Mouse (Mus musculus): ENCODE measurements around the gene Prss36. TPM values are rescaled to one million over a fixed set of nuclear protein-coding genes. Genes with fewer than 3 reads are reported as not detected.

The Prss36 gene
- polyA plus RNA-seq, 1 experiment from 2014 or later = 9.6 TPM

- H3K36me3 ChIP-seq = peaks cover 28% of the 10 kb centered on the region
- H3K9me3 ChIP-seq = no peaks in the 10 kb centered on the region
- H3K27ac ChIP-seq = peak within 1 kb of the TSS; percentile 69
- H3K27me3 ChIP-seq = peaks cover 6% of the 10 kb centered on the region; the same call in 1 of the 2 replicates
- peak within 1 kb of the TSS; percentile 81 for H3K9ac ChIP-seq
- peaks cover 15% of the 10 kb centered on the region for H3K4me1 ChIP-seq
- peak; percentile 96 for ATAC-seq (ENCODE audit: low FRiP score, low read depth)
- peak within 1 kb of the TSS; percentile 64 for H3K4me3 ChIP-seq
- H3K4me2 ChIP-seq (replicated peaks) = peak within 1 kb of the TSS; percentile 83
- 0% methylated on average over 26 of the region's 26 CpGs for WGBS
Observed at GRCm38 (mm10) chr7:127895442-127895841, 51.1 kb downstream of the Prss36 start, which contains the start of the genes Gm21974 and Vkorc1. Gene Gm21974, minus strand, starts transcription at chr7:127895454. Gene Vkorc1, minus strand, starts transcription at chr7:127895617.

- Histone ChIP-seq H3K27ac (no peak overlapping the region), H3K36me3 (peaks cover 35% of the 10 kb centered on the region)
- WGBS = 79% methylated on average over 5 of the region's 5 CpGs
Observed at GRCm38 (mm10) chr7:127894480-127894879, 52.0 kb downstream of the Prss36 start.

DNA sequence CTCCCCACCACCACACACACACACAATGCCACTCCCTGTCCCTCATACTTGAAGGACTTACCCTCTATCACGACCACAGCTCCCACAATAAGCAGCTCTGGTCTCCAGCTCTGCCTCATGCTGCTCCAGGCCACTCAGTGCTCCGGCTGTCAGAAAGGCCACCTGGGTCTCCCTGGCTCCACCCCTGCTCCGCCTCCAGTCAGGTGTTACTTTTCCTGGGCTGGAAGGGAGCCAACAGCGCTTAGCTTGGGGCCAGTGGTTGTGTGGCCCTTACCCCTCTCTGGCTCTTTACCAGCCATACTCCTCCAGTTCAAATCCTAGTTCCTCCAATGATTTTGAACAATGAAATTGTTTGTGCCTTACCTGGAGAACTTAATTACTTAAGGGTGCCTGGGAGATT lies 55.7 kb downstream of the Prss36 start, which contains the start of gene Prss53:
TSS of gene Prss53 (minus strand) at position 173 of the 400 bp plus-strand sequence.
- H3K27me3 ChIP-seq = no peaks in the 10 kb centered on the region
- no peak within 1 kb of the TSS for H3K4me3 ChIP-seq
- no peak for ATAC-seq (ENCODE audit: low FRiP score, low read depth)
- peaks cover 15% of the 10 kb centered on the region for H3K4me1 ChIP-seq
- H3K9ac ChIP-seq = no peak within 1 kb of the TSS
- H3K9me3 ChIP-seq = no peaks in the 10 kb centered on the region
- H3K36me3 ChIP-seq = peaks cover 71% of the 10 kb centered on the region
- H3K4me2 ChIP-seq (replicated peaks) = no peak within 1 kb of the TSS
- 19% methylated on average over 4 of the region's 4 CpGs for WGBS
- no peak within 1 kb of the TSS for H3K27ac ChIP-seq

More at GRCm38 (mm10) chr7:127894480-127894879, 52.0 kb downstream of the Prss36 start:
- ATAC-seq (ENCODE audit: low FRiP score, low read depth) = no peak
- H3K27me3 ChIP-seq = peaks cover 4% of the 10 kb centered on the region; the same call in 1 of the 2 replicates
- peak overlapping the region; percentile 83 for H3K4me2 ChIP-seq (replicated peaks)
- H3K4me3 ChIP-seq = peak overlapping the region; percentile 64
- no peaks in the 10 kb centered on the region for H3K9me3 ChIP-seq
- peak overlapping the region; percentile 81 for H3K9ac ChIP-seq
- H3K4me1 ChIP-seq = peaks cover 15% of the 10 kb centered on the region

DNA sequence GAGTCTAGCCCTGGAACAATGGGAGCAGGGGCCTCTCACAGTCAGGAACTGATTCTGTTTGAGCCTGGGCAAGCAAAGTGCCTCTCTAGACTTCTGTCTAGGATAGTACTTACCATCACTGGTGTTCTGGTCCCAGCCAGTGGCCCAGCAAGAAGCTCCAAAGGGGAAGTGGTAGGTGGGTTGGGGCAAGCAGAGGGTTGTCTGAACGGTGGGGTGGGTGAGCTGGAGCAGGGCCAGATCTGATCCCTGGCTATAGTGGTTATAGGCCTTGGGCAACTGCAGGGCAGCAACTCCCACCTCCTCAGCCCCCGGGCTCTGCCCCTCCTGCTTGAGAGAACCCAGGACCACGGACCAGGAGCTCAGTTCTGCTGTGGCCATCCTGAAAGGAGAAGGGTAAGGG lies 57.7 kb downstream of the Prss36 start:
- WGBS = 73% methylated on average over 3 of the region's 3 CpGs
- Histone ChIP-seq H3K4me1 (peaks cover 17% of the 10 kb centered on the region), H3K4me2 (replicated peaks) (no peak overlapping the region), H3K27me3 (no peaks in the 10 kb centered on the region), H3K4me3 (no peak overlapping the region), H3K9ac (no peak overlapping the region), H3K9me3 (no peaks in the 10 kb centered on the region), H3K36me3 (peaks cover 88% of the 10 kb centered on the region), H3K27ac (no peak overlapping the region)
- no peak for ATAC-seq (ENCODE audit: low FRiP score, low read depth)

DNA sequence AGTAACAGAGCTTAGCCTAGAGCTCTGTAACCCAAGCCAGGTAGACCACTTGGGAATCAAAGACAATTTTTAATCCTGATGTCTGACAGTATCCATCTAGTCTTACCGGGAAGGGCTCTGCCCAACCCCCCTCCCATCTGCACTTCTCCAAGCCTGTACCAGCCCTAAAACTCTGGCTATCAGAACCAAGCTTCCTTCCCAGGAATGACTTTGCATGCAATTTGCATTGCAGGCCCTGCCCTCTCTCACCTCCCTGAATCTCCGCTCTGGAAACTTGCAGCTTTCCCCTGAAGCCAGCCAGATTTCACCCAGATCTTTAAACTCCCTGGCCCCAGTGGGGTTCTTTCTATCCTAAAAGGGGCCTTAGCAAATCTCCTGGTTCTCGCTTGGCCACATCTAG lies 58.7 kb downstream of the Prss36 start:
- 78% methylated on average over 3 of the region's 3 CpGs for WGBS
- peaks cover 88% of the 10 kb centered on the region for H3K36me3 ChIP-seq
- H3K9me3 ChIP-seq = no peaks in the 10 kb centered on the region
- peaks cover 27% of the 10 kb centered on the region for H3K4me1 ChIP-seq
- ATAC-seq (ENCODE audit: low FRiP score, low read depth) = no peak
- no peak overlapping the region for H3K4me2 ChIP-seq (replicated peaks)
- H3K9ac ChIP-seq = no peak overlapping the region
- H3K4me3 ChIP-seq = no peak overlapping the region
- no peak overlapping the region for H3K27ac ChIP-seq
- no peaks in the 10 kb centered on the region for H3K27me3 ChIP-seq

GRCm38 (mm10) chr7:127887191-127887590 lies 59.3 kb downstream of the Prss36 start:
- 88% methylated on average over 8 of the region's 8 CpGs for WGBS
- no peaks in the 10 kb centered on the region for H3K9me3 ChIP-seq
- no peak overlapping the region for H3K4me2 ChIP-seq (replicated peaks)
- no peaks in the 10 kb centered on the region for H3K27me3 ChIP-seq
- H3K36me3 ChIP-seq = peaks cover 88% of the 10 kb centered on the region
- ATAC-seq (ENCODE audit: low FRiP score, low read depth) = no peak
- H3K9ac ChIP-seq = no peak overlapping the region
- no peak overlapping the region for H3K27ac ChIP-seq
- H3K4me1 ChIP-seq = peaks cover 30% of the 10 kb centered on the region
- H3K4me3 ChIP-seq = no peak overlapping the region

DNA sequence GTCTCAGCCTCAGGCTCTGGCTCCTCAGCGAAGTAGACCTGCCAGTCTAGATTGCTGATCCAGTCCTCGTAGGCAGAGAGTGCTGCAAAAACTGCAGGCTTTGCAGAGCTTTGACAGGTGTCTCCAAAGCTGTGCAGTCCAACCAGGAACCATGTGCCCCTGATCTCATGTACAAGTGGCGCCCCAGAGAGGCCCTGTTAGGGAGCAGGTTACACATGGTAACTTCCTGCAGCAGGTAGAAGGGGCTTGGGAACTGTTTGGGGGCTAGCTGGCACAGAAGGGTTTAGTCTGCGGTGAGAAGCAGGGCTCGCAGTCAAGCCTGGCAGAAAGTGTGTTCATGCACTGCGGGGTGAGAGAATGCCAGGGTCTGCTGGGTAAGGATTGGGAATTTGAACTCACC lies 60.0 kb downstream of the Prss36 start:
- 88% methylated on average over 6 of the region's 6 CpGs for WGBS
- H3K9ac ChIP-seq = no peak overlapping the region
- no peak for ATAC-seq (ENCODE audit: low FRiP score, low read depth)
- H3K4me3 ChIP-seq = no peak overlapping the region
- no peak overlapping the region for H3K27ac ChIP-seq
- H3K4me2 ChIP-seq (replicated peaks) = no peak overlapping the region
- H3K27me3 ChIP-seq = no peaks in the 10 kb centered on the region
- no peaks in the 10 kb centered on the region for H3K9me3 ChIP-seq
- peaks cover 90% of the 10 kb centered on the region for H3K36me3 ChIP-seq
- peaks cover 30% of the 10 kb centered on the region for H3K4me1 ChIP-seq

- Histone ChIP-seq H3K9ac (no peak overlapping the region), H3K27ac (no peak overlapping the region), H3K36me3 (peaks cover 90% of the 10 kb centered on the region), H3K27me3 (no peaks in the 10 kb centered on the region), H3K4me2 (replicated peaks) (no peak overlapping the region), H3K4me3 (no peak overlapping the region), H3K9me3 (no peaks in the 10 kb centered on the region), H3K4me1 (peaks cover 30% of the 10 kb centered on the region)
- 62% methylated on average over 6 of the region's 6 CpGs for WGBS
- ATAC-seq (ENCODE audit: low FRiP score, low read depth) = no peak
Observed at GRCm38 (mm10) chr7:127885951-127886350, 60.6 kb downstream of the Prss36 start.

Other genes with a start within 250 kb of the Prss36 start
- gene Bcl7c, start 237.8 kb downstream of the Prss36 start, polyA plus RNA-seq (2015; fragmentation: Nextera tagmentation; extraction: Ambion mirVana) = 82.3 and 85.8 TPM in 2 replicates
- gene Ctf1, start 234.0 kb downstream of the Prss36 start, polyA plus RNA-seq (2015; fragmentation: Nextera tagmentation; extraction: Ambion mirVana) = 28.3 and 31.6 TPM in 2 replicates
- gene Ctf2, start 214.6 kb downstream of the Prss36 start, polyA plus RNA-seq (2015; fragmentation: Nextera tagmentation; extraction: Ambion mirVana) = 0.46 and 0.50 TPM in 2 replicates
- 6.7 TPM in 2 replicates for gene Fbxl19, start 202.2 kb downstream of the Prss36 start, polyA plus RNA-seq (2015; fragmentation: Nextera tagmentation; extraction: Ambion mirVana)
- 20.1 and 20.8 TPM in 2 replicates for gene Orai3, start 176.9 kb downstream of the Prss36 start, polyA plus RNA-seq (2015; fragmentation: Nextera tagmentation; extraction: Ambion mirVana)
- gene Setd1a, start 170.1 kb downstream of the Prss36 start, polyA plus RNA-seq (2015; fragmentation: Nextera tagmentation; extraction: Ambion mirVana) = 28.1 and 30.8 TPM in 2 replicates
- not detected in 2 replicates for gene Gm49388, start 161.1 kb downstream of the Prss36 start, polyA plus RNA-seq (2015; fragmentation: Nextera tagmentation; extraction: Ambion mirVana)
- 11.2 and 11.3 TPM in 2 replicates for gene Hsd3b7, start 146.1 kb downstream of the Prss36 start, polyA plus RNA-seq (2015; fragmentation: Nextera tagmentation; extraction: Ambion mirVana)
- 53.2 and 55.6 TPM in 2 replicates for gene Stx4a, start 122.4 kb downstream of the Prss36 start, polyA plus RNA-seq (2015; fragmentation: Nextera tagmentation; extraction: Ambion mirVana)
- gene Stx1b, start 122.2 kb downstream of the Prss36 start, polyA plus RNA-seq (2015; fragmentation: Nextera tagmentation; extraction: Ambion mirVana) = 7.7 and 8.1 TPM in 2 replicates
- 10.5 and 11.6 TPM in 2 replicates for gene Zfp646, start 70.5 kb downstream of the Prss36 start, polyA plus RNA-seq (2015; fragmentation: Nextera tagmentation; extraction: Ambion mirVana)
- 23.0 and 24.4 TPM in 2 replicates for gene Zfp668, start 69.9 kb downstream of the Prss36 start, polyA plus RNA-seq (2015; fragmentation: Nextera tagmentation; extraction: Ambion mirVana)
- gene Prss53, start 55.8 kb downstream of the Prss36 start, polyA plus RNA-seq (2015; fragmentation: Nextera tagmentation; extraction: Ambion mirVana) = 1.9 and 2.1 TPM in 2 replicates
- not detected in 2 replicates for gene Gm21974, start 51.3 kb downstream of the Prss36 start, polyA plus RNA-seq (2015; fragmentation: Nextera tagmentation; extraction: Ambion mirVana)
- gene Vkorc1, start 51.1 kb downstream of the Prss36 start, polyA plus RNA-seq (2015; fragmentation: Nextera tagmentation; extraction: Ambion mirVana) = 159 and 174 TPM in 2 replicates
- 84.9 and 85.3 TPM in 2 replicates for gene Bckdk, start 42.6 kb downstream of the Prss36 start, polyA plus RNA-seq (2015; fragmentation: Nextera tagmentation; extraction: Ambion mirVana)
- 44.2 and 47.8 TPM in 2 replicates for gene Kat8, start 34.2 kb downstream of the Prss36 start, polyA plus RNA-seq (2015; fragmentation: Nextera tagmentation; extraction: Ambion mirVana)
- 4.4 and 5.7 TPM in 2 replicates for gene Prss8, start 16.6 kb downstream of the Prss36 start, polyA plus RNA-seq (2015; fragmentation: Nextera tagmentation; extraction: Ambion mirVana)
- gene Fus, start 20.7 kb upstream of the Prss36 start, polyA plus RNA-seq (2015; fragmentation: Nextera tagmentation; extraction: Ambion mirVana) = 542 and 587 TPM in 2 replicates
- gene Pycard, start 47.1 kb upstream of the Prss36 start, polyA plus RNA-seq (2015; fragmentation: Nextera tagmentation; extraction: Ambion mirVana) = 22.5 and 27.7 TPM in 2 replicates
- 1.7 and 1.8 TPM in 2 replicates for gene Trim72, start 57.2 kb upstream of the Prss36 start, polyA plus RNA-seq (2015; fragmentation: Nextera tagmentation; extraction: Ambion mirVana)
- gene Itgam, start 115.9 kb upstream of the Prss36 start, polyA plus RNA-seq (2015; fragmentation: Nextera tagmentation; extraction: Ambion mirVana) = 0.87 and 0.92 TPM in 2 replicates
- not detected in 2 replicates for gene Gm49368, start 116.0 kb upstream of the Prss36 start, polyA plus RNA-seq (2015; fragmentation: Nextera tagmentation; extraction: Ambion mirVana)
- not detected in 2 replicates for gene Itgax, start 182.8 kb upstream of the Prss36 start, polyA plus RNA-seq (2015; fragmentation: Nextera tagmentation; extraction: Ambion mirVana)
- not detected in 2 replicates for gene Itgad, start 207.7 kb upstream of the Prss36 start, polyA plus RNA-seq (2015; fragmentation: Nextera tagmentation; extraction: Ambion mirVana)